Mouse (Mus musculus): ENCODE measurements around the gene Phf12. TPM values are rescaled to one million over a fixed set of nuclear protein-coding genes. Genes with fewer than 3 reads are reported as not detected.

Phf12 gene
- total RNA-seq, 2 experiments from 2014 or later = 42.5 to 58.5 TPM

DNA sequence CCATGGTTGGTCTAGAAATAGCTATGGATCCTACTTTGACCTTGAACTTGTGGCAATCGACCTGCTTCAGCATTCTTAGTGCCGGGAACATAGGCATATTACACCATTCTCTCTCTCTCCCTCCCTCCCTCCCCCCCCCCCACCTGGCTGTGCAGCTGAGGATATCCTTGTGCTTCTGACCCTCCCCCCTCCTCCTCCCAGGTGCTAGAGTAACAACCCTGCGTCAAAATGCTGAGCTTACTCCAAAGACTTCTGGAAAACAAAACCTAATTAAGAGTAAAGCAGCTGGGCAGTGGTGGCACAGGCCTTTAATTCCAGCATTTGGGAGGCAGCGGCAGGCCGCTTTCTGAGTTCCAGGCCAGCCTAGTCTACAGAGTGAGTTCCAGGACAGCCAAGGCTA, 86.6 kb downstream of the Phf12 start:
- DNase-seq (ENCODE audit: extremely low spot score in 1 of 2, low spot score in 1 of 2) = no peak

GRCm38 (mm10) chr11:78069646-78070045, 87.1 kb downstream of the Phf12 start:
- no peak for DNase-seq (ENCODE audit: extremely low spot score in 1 of 2, low spot score in 1 of 2)

GRCm38 (mm10) chr11:78071938-78072337, 89.4 kb downstream of the Phf12 start:
- no peak for DNase-seq (ENCODE audit: extremely low spot score in 1 of 2, low spot score in 1 of 2)

DNA sequence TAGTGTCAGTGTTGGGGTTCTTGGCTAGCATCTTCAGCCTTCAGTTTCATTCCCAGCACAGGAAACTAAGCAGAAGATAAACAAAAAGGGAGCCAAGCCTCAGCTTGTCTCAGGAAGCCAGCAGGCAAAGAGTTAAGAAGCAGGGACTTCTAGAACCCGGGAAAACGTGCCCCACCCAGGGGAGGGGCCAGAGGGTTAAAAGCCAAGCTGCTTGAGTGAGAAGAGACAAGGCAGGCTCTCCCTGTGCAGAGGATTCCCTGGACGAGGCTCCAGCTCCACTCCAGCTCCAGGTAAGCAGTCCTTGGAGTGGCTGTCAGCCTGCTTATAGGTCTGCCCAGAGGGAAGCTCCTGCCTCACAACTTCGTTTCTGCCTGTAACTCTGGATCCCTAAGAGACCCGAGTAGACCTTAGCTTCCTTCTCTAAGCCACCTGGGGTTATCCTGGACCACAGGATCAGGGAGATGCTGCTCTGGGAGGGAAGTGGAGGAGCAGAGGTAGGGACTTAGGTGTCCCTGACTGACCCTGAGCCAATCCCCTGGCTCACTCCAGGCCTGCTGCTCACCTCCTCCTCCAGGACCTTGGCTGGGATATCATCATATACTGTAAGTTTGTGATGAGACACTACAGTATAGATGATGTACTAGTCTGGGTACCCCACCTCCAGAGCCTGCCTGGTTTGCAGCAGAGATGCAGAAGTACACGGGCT, 90.0 kb downstream of the Phf12 start:
- DNase-seq (ENCODE audit: extremely low spot score in 1 of 2, low spot score in 1 of 2) = no peak

GRCm38 (mm10) chr11:78073577-78074276, 91.2 kb downstream of the Phf12 start:
- no peak for DNase-seq (ENCODE audit: extremely low spot score in 1 of 2, low spot score in 1 of 2)

- no peak for DNase-seq (ENCODE audit: extremely low spot score in 1 of 2, low spot score in 1 of 2)
Observed at GRCm38 (mm10) chr11:78074277-78074652, 91.7 kb downstream of the Phf12 start.

GRCm38 (mm10) chr11:78074666-78075065, 92.1 kb downstream of the Phf12 start:
- DNase-seq (ENCODE audit: extremely low spot score in 1 of 2, low spot score in 1 of 2) = no peak

Small RNAs within 50 kb of the gene (microRNA-seq; reads per million reads assigned to microRNA genes)
- gene Mir144 = 8.1 to 27.1 reads per million in 2 experiments
- gene Mir451a = 0 reads per million in 2 experiments
- gene Mir451b = 0 reads per million in 2 experiments

Other genes with a start within 250 kb of the Phf12 start
- gene Myo18a, start 219.5 kb upstream of the Phf12 start, total RNA-seq (2021) = 100 to 1,000 TPM; 136 to 158 TPM
- not detected for gene Gm10277, start 195.0 kb upstream of the Phf12 start, total RNA-seq (2021)
- gene Pipox, start 88.7 kb upstream of the Phf12 start, total RNA-seq (2021) = 1 to 10 TPM; 1.5 to 1.8 TPM
- gene Sez6, start 52.0 kb upstream of the Phf12 start, total RNA-seq (2021) = 100 to 1,000 TPM; 162 to 174 TPM
- 1 to 10 TPM; 6.9 to 7.4 TPM for gene Dhrs13, start 49.5 kb downstream of the Phf12 start, total RNA-seq (2021)
- gene Flot2, start 55.2 kb downstream of the Phf12 start, total RNA-seq (2021) = 10 to 100 TPM; 74.4 to 81.6 TPM
- gene Eral1, start 97.6 kb downstream of the Phf12 start, total RNA-seq (2021) = 10 to 100 TPM; 18.6 to 21.1 TPM
- 10 to 100 TPM; 27.6 to 33.4 TPM for gene Fam222b, start 111.9 kb downstream of the Phf12 start, total RNA-seq (2021)
- 10 to 100 TPM; 16.1 to 19.9 TPM for gene Traf4, start 182.8 kb downstream of the Phf12 start, total RNA-seq (2021)
- 1 to 10 TPM; 3.1 to 3.3 TPM for gene Nek8, start 193.9 kb downstream of the Phf12 start, total RNA-seq (2021)
- 10 to 100 TPM; 23.8 to 29.7 TPM for gene Tlcd1, start 194.0 kb downstream of the Phf12 start, total RNA-seq (2021)
- 100 to 1,000 TPM; 678 to 771 TPM for gene Rpl23a, start 200.8 kb downstream of the Phf12 start, total RNA-seq (2021)
- 10 to 100 TPM; 26.1 to 37.3 TPM for gene Rab34, start 205.7 kb downstream of the Phf12 start, total RNA-seq (2021)
- 1 to 10 TPM; 5.0 to 5.4 TPM for gene Proca1, start 210.6 kb downstream of the Phf12 start, total RNA-seq (2021)

Data from layer of hippocampus, postnatal 25 days (tissue).